Mouse (Mus musculus) erythroblast, embryonic 14.5 days (primary cell): ENCODE measurements around the gene Epb41l2.

Experiments
- GATA1 ChIP-seq: IDR thresholded peaks from 2 replicates; pipeline ENCODE4 v1.6.1; 2012; ENCODE audit warnings: low read length, inconsistent platforms, mixed read lengths
- TAL1 ChIP-seq: IDR thresholded peaks from 3 replicates; pipeline ENCODE4 v1.6.1; 2012; ENCODE audit warnings: low read length, inconsistent platforms, mixed read lengths

DNA sequence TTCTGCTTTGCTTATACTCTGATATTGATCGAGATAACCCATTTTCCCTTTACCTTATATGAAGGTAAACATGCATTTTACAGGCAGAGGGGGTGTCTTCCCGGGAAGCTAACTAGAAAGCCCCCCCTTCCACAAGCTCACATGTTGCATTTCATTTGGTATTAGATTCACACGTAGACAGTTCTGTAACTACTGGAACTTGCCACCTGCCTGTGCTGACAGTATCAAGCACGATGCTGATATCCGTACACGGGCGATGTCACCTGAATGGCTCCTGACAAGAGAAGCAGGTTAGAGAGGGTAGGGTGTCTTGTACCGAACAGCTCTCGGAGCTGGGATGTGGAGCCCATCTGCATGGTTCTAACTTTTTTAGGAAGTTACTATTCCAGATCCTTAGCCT is 41.0 kb downstream of the Epb41l2 start:
- TF ChIP-seq GATA1 (no peak), TAL1 (no peak)
